In the genomic region with DNA sequence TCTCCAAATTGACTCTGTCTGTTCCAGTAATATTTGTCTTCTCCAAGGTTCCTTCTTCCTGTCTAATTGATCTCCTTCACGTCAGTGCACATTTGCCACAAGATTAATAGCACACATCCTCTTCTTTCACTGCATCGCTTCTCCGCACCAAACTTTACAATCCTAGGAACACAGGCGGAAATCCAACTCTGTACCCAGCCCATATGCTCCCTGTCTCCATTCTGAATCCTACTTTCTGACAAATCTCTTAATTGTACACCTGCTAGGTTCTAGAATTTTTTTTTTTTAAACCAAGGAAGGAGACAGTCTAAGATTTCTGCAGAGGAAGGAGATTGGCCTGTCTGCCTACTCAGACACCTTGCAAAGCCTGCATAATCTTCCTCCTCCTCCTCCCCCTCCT, we compare ENCODE assay signal across 18 mouse cellular contexts.
"Had no signal": no experiment of that assay in that cellular context is flagged by ENCODE, and none has a peak within 500 bp of the region (broad histone marks: within the 10 kb centered on the region; RNA-seq: fewer than 3 reads in every experiment).

No protein-coding gene starts in this region.

- DNase-seq: gastrocnemius, adult 2 months; gastrocnemius, postnatal 10 days; gastrocnemius, postnatal 25 days; heart, adult 18-20 months; heart, postnatal 10 days; heart, postnatal 4 days; kidney, adult 18-20 months; kidney, adult 8-10 months; kidney, postnatal 14 days; kidney, postnatal 36 days; left cerebral cortex, postnatal 4 days; liver; liver, embryonic 13.5 days had no signal

- ATAC-seq: forebrain, embryonic 16.5 days; hindbrain, embryonic 16.5 days; inflammation-experienced regulatory T-cells, adult 6 months; intestine, embryonic 15.5 days; intestine, postnatal 0 days had no signal
